Mouse (Mus musculus) forebrain, embryonic 10.5 days (tissue): ENCODE data around the gene Tpm1. TPM values are rescaled to one million over a fixed set of nuclear protein-coding genes. Genes with fewer than 3 reads are reported as not detected.

Experiments
- DNase-seq: peaks from one replicate; pipeline ENCODE4 v3.0.0-alpha.2; 2017; ENCODE audit warnings: low spot score; ENCODE audit errors: extremely low spot score
- H3K27ac ChIP-seq: fragments of 300-500 bp; sonication (generic); 2 replicates; pipeline ENCODE4 v1.5.1; 2016; ENCODE audit warnings: mild to moderate bottlenecking
- H3K27me3 ChIP-seq: fragments of 300-500 bp; sonication (generic); 2 replicates; pipeline ENCODE4 v1.6.1; 2016; ENCODE audit warnings: mild to moderate bottlenecking; ENCODE audit not compliant: poor library complexity, severe bottlenecking
- H3K36me3 ChIP-seq: fragments of 300-500 bp; sonication (generic); replicated peaks from 2 replicates; pipeline ENCODE4 v1.6.1; 2016; ENCODE audit warnings: mild to moderate bottlenecking, moderate library complexity
- H3K4me1 ChIP-seq: fragments of 300-500 bp; sonication (generic); 2 replicates; pipeline ENCODE4 v1.6.1; 2016
- H3K4me3 ChIP-seq: fragments of 300-500 bp; sonication (generic); 2 replicates; pipeline ENCODE4 v1.5.1; 2016; ENCODE audit warnings: mild to moderate bottlenecking, moderate library complexity
- H3K9me3 ChIP-seq: fragments of 300-500 bp; sonication (generic); 2 replicates; pipeline ENCODE4 v1.6.1; 2016; ENCODE audit warnings: mild to moderate bottlenecking, moderate library complexity
- WGBS: fragments of 180-500 bp; shearing (Covaris S2); methylation state at CpG from one replicate; pipeline ENCODE4 v1.1.7; 2016; 5-methylcytosine and 5-hydroxymethylcytosine counted together
- polyA plus RNA-seq: library from polyadenylated mRNA; unstranded; fragments of >200 nt; fragmentation: Nextera tagmentation; extraction: Ambion mirVana; gene quantifications from 2 replicates; pipeline ENCODE4 v1.2.1, GENCODE M21; 2016

Gene Tpm1
- polyA plus RNA-seq, result 334 and 342 TPM in 2 replicates

- peak; percentile 83 for DNase-seq
- Histone ChIP-seq H3K9me3 (no peaks in the 10 kb centered on the region), H3K4me3 (peak within 1 kb of the TSS; percentile 76), H3K27me3 (peaks cover 54% of the 10 kb centered on the region), H3K27ac (peak within 1 kb of the TSS; percentile 89), H3K4me1 (peaks cover 63% of the 10 kb centered on the region), H3K36me3 (no peaks in the 10 kb centered on the region)
- WGBS, result under 1% methylated on average over 50 of the region's 51 CpGs
Observed at GRCm38 (mm10) chr9:67049086-67049824, at the start of gene Tpm1. TSS of gene Tpm1 (minus strand) at chr9:67049406.

- WGBS, result 95% methylated on average over 2 of the region's 2 CpGs
- Histone ChIP-seq H3K27ac (no peak overlapping the region), H3K36me3 (no peaks in the 10 kb centered on the region), H3K9me3 (no peaks in the 10 kb centered on the region), H3K27me3 (no peaks in the 10 kb centered on the region), H3K4me3 (no peak overlapping the region), H3K4me1 (peaks cover 13% of the 10 kb centered on the region; the same call in 1 of the 2 replicates)
- no peak for DNase-seq
Observed at GRCm38 (mm10) chr9:67094371-67094770, 45.2 kb upstream of the Tpm1 start.

GRCm38 (mm10) chr9:67092210-67092609 is 43.0 kb upstream of the Tpm1 start:
- peaks cover 13% of the 10 kb centered on the region; the same call in 1 of the 2 replicates for H3K4me1 ChIP-seq
- H3K27me3 ChIP-seq, result no peaks in the 10 kb centered on the region
- no peak for DNase-seq
- H3K27ac ChIP-seq, result no peak overlapping the region
- 82% methylated on average over 4 of the region's 4 CpGs for WGBS
- H3K4me3 ChIP-seq, result no peak overlapping the region
- no peaks in the 10 kb centered on the region for H3K9me3 ChIP-seq
- no peaks in the 10 kb centered on the region for H3K36me3 ChIP-seq

GRCm38 (mm10) chr9:67091598-67091997 is 42.4 kb upstream of the Tpm1 start:
- whole genome bisulfite sequencing, result 77% methylated on average over 7 of the region's 7 CpGs
- H3K4me1 ChIP-seq, result peaks cover 13% of the 10 kb centered on the region; the same call in 1 of the 2 replicates
- no peak overlapping the region for H3K4me3 ChIP-seq
- DNase-seq, result no peak
- H3K27me3 ChIP-seq, result no peaks in the 10 kb centered on the region
- H3K9me3 ChIP-seq, result no peaks in the 10 kb centered on the region
- no peak overlapping the region for H3K27ac ChIP-seq
- no peaks in the 10 kb centered on the region for H3K36me3 ChIP-seq

GRCm38 (mm10) chr9:67091151-67091550 is 41.9 kb upstream of the Tpm1 start:
- Histone ChIP-seq H3K27me3 (no peaks in the 10 kb centered on the region), H3K4me1 (peaks cover 13% of the 10 kb centered on the region; the same call in 1 of the 2 replicates), H3K36me3 (no peaks in the 10 kb centered on the region), H3K4me3 (no peak overlapping the region), H3K27ac (no peak overlapping the region), H3K9me3 (no peaks in the 10 kb centered on the region)
- DNase-seq, result no peak
- WGBS, result 96% methylated on average over 11 of the region's 11 CpGs

- H3K4me3 ChIP-seq, result no peak overlapping the region
- 97% methylated on average over 1 of the region's 1 CpGs for WGBS
Observed at GRCm38 (mm10) chr9:67090633-67091045, 41.4 kb upstream of the Tpm1 start.

GRCm38 (mm10) chr9:67089167-67089566 is 40.0 kb upstream of the Tpm1 start:
- no peaks in the 10 kb centered on the region for H3K9me3 ChIP-seq
- no peak for DNase-seq
- H3K36me3 ChIP-seq, result no peaks in the 10 kb centered on the region
- H3K4me3 ChIP-seq, result no peak overlapping the region
- H3K4me1 ChIP-seq, result peaks cover 13% of the 10 kb centered on the region; the same call in 1 of the 2 replicates
- H3K27ac ChIP-seq, result no peak overlapping the region
- H3K27me3 ChIP-seq, result no peaks in the 10 kb centered on the region
- 90% methylated on average over 5 of the region's 5 CpGs for WGBS

More at GRCm38 (mm10) chr9:67090633-67091045, 41.4 kb upstream of the Tpm1 start:
- H3K9me3 ChIP-seq, result no peaks in the 10 kb centered on the region
- no peaks in the 10 kb centered on the region for H3K36me3 ChIP-seq
- peaks cover 13% of the 10 kb centered on the region; the same call in 1 of the 2 replicates for H3K4me1 ChIP-seq
- no peak overlapping the region for H3K27ac ChIP-seq
- no peaks in the 10 kb centered on the region for H3K27me3 ChIP-seq
- DNase-seq, result no peak

- H3K4me1 ChIP-seq, result peaks cover 17% of the 10 kb centered on the region
- no peaks in the 10 kb centered on the region for H3K27me3 ChIP-seq
- peak overlapping the region; percentile 40; the same call in 1 of the 2 replicates for H3K27ac ChIP-seq
- DNase-seq, result no peak
- H3K36me3 ChIP-seq, result no peaks in the 10 kb centered on the region
- no peak overlapping the region for H3K4me3 ChIP-seq
- 17% methylated on average over 4 of the region's 4 CpGs for WGBS
- H3K9me3 ChIP-seq, result no peaks in the 10 kb centered on the region
Observed at GRCm38 (mm10) chr9:67083801-67084200, 34.6 kb upstream of the Tpm1 start.

- WGBS, result 77% methylated on average over 5 of the region's 5 CpGs
- peaks cover 34% of the 10 kb centered on the region for H3K4me1 ChIP-seq
- no peak overlapping the region for H3K4me3 ChIP-seq
- 0 out of 2 replicates have a peak overlapping the region, but pooled peaks have one; percentile 35 for H3K27ac ChIP-seq
- no peaks in the 10 kb centered on the region for H3K9me3 ChIP-seq
- no peaks in the 10 kb centered on the region for H3K27me3 ChIP-seq
- no peaks in the 10 kb centered on the region for H3K36me3 ChIP-seq
- DNase-seq, result no peak
Observed at GRCm38 (mm10) chr9:67081688-67082087, 32.5 kb upstream of the Tpm1 start.

- Histone ChIP-seq H3K27me3 (no peaks in the 10 kb centered on the region), H3K4me3 (no peak overlapping the region), H3K4me1 (peaks cover 28% of the 10 kb centered on the region), H3K36me3 (no peaks in the 10 kb centered on the region), H3K9me3 (no peaks in the 10 kb centered on the region), H3K27ac (peak overlapping the region; percentile 51; the same call in 1 of the 2 replicates)
- WGBS, result 25% methylated on average over 8 of the region's 8 CpGs
- DNase-seq, result no peak
Observed at GRCm38 (mm10) chr9:67077658-67078319, 28.6 kb upstream of the Tpm1 start.

GRCm38 (mm10) chr9:67077266-67077657 is 28.1 kb upstream of the Tpm1 start:
- no peak for DNase-seq
- 0 out of 2 replicates have a peak overlapping the region, but pooled peaks have one; percentile 51 for H3K27ac ChIP-seq
- no peaks in the 10 kb centered on the region for H3K9me3 ChIP-seq
- H3K27me3 ChIP-seq, result no peaks in the 10 kb centered on the region
- no peak overlapping the region for H3K4me3 ChIP-seq
- WGBS, result 76% methylated on average over 7 of the region's 7 CpGs
- H3K4me1 ChIP-seq, result peaks cover 28% of the 10 kb centered on the region
- no peaks in the 10 kb centered on the region for H3K36me3 ChIP-seq

GRCm38 (mm10) chr9:67072182-67072581 is 23.0 kb upstream of the Tpm1 start:
- Histone ChIP-seq H3K27ac (no peak overlapping the region), H3K4me1 (peaks cover 11% of the 10 kb centered on the region), H3K36me3 (no peaks in the 10 kb centered on the region), H3K4me3 (no peak overlapping the region), H3K9me3 (no peaks in the 10 kb centered on the region), H3K27me3 (no peaks in the 10 kb centered on the region)
- 77% methylated on average over 2 of the region's 2 CpGs for WGBS
- DNase-seq, result no peak

- Histone ChIP-seq H3K4me3 (no peak overlapping the region), H3K27ac (peak overlapping the region; percentile 75), H3K4me1 (peaks cover 11% of the 10 kb centered on the region), H3K36me3 (no peaks in the 10 kb centered on the region), H3K9me3 (no peaks in the 10 kb centered on the region), H3K27me3 (no peaks in the 10 kb centered on the region)
- WGBS, result 49% methylated on average over 7 of the region's 7 CpGs
- no peak for DNase-seq
Observed at GRCm38 (mm10) chr9:67071596-67071995, 22.4 kb upstream of the Tpm1 start.
